Mouse (Mus musculus) thymus, adult 2 months (tissue): Measurements from ENCODE around the gene Olfr960. TPM values are rescaled to one million over a fixed set of nuclear protein-coding genes. Genes with fewer than 3 reads are reported as not detected.

ENCODE experiments used
- DNase-seq: peaks from one replicate; pipeline ENCODE4 v3.0.0; 2021
- H3K27ac ChIP-seq: fragments of 200-500 bp; 2 replicates; pipeline ENCODE4 v1.5.1; 2012; ENCODE audit warnings: low read length, control low read depth; ENCODE audit not compliant: control insufficient read depth, insufficient read depth
- H3K27me3 ChIP-seq: fragments of 200-500 bp; 2 replicates; pipeline ENCODE4 v1.6.1; 2012; ENCODE audit warnings: mild to moderate bottlenecking, low read length, moderate library complexity, mixed read lengths; ENCODE audit not compliant: control insufficient read depth, insufficient read depth
- H3K36me3 ChIP-seq: fragments of 200-500 bp; 2 replicates; pipeline ENCODE4 v1.6.1; 2012; ENCODE audit warnings: mild to moderate bottlenecking, low read length, moderate library complexity; ENCODE audit not compliant: control insufficient read depth, insufficient read depth
- H3K4me1 ChIP-seq: fragments of 200-500 bp; replicated peaks from 2 replicates; pipeline ENCODE4 v1.6.1; 2012; ENCODE audit warnings: low read length; ENCODE audit not compliant: control insufficient read depth, insufficient read depth
- H3K4me3 ChIP-seq: fragments of 200-500 bp; 2 replicates; pipeline ENCODE4 v1.5.1; 2012; ENCODE audit warnings: mild to moderate bottlenecking, low read length, control low read depth, moderate library complexity; ENCODE audit not compliant: control insufficient read depth, insufficient read depth
- CTCF ChIP-seq: fragments of 200-500 bp; IDR thresholded peaks from 2 replicates; pipeline ENCODE4 v1.5.1; 2012; ENCODE audit warnings: mild to moderate bottlenecking, control low read depth, low read length, moderate library complexity, borderline replicate concordance; ENCODE audit not compliant: control insufficient read depth, poor library complexity, insufficient read depth; ENCODE audit errors: extremely low read depth
- POLR2A ChIP-seq: fragments of 200-500 bp; IDR thresholded peaks from 2 replicates; pipeline ENCODE4 v1.6.1; 2012; ENCODE audit warnings: mild to moderate bottlenecking, low read length, control low read depth, moderate library complexity; ENCODE audit not compliant: control insufficient read depth, poor library complexity, insufficient read depth; ENCODE audit errors: extremely low read depth
- WGBS: fragments of 180-500 bp; shearing (Covaris S2); methylation state at CpG from one replicate; pipeline ENCODE4 v1.1.7; 2018; 5-methylcytosine and 5-hydroxymethylcytosine counted together
- polyA plus RNA-seq: library from polyadenylated mRNA; depleted of rRNA; stranded (reverse); fragments of >200 nt; gene quantifications from 2 replicates; pipeline ENCODE4 v1.2.3, GENCODE M21; 2012

Olfr960 gene
- polyA plus RNA-seq, 1 experiment = not detected

DNA sequence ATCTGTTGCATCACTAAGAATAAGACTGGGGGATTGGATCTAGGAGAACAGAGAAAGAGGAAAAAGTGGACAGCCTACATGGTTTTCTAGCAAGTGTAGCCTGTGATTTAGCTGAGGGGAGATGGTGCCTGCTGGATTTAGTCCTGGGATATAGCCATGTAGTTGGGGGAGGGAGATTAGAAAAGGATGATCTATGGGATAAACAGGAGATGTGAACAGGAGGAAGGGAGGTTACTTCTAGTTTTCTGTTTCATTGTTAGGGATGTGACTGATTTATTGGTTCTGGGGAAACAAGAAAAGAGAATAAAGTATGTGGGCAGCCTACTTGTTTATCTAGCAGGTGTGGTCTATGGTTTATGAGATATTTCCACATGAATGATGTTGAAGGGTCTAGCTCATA is 12.7 kb upstream of the Olfr960 start:
- H3K27ac ChIP-seq = no peak overlapping the region
- TF ChIP-seq CTCF = no peak
- no peak for TF ChIP-seq POLR2A
- no peak for DNase-seq
- H3K27me3 ChIP-seq = no peaks in the 10 kb centered on the region
- no peak overlapping the region for H3K4me3 ChIP-seq
- no peaks in the 10 kb centered on the region for H3K36me3 ChIP-seq
- no peaks in the 10 kb centered on the region for H3K4me1 ChIP-seq

DNA sequence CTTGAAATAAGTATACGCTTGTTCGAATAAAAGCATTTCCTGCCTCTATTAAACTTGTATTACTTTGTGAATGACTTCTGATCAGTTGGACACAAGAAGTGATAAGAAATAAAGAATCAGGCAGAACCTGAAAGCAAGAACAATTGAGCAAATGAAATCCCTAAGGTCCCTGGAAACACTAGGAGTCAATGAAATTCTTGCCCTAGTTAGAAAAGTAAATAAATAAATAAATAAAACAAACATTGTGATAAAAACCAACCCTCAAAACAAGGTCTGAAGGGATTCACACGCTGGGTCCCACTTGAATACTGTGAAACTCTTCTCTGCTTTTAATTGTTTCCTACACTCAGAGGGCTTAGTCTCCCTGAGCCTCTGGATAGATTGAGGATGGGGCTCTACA is 10.8 kb upstream of the Olfr960 start, which contains the start of gene Olfr148:
Gene Olfr148 (plus strand): TSS at position 301 of the 400 bp plus-strand sequence.
- H3K4me1 ChIP-seq = no peaks in the 10 kb centered on the region
- H3K36me3 ChIP-seq = no peaks in the 10 kb centered on the region
- H3K27ac ChIP-seq = no peak within 1 kb of the TSS
- no peak within 1 kb of the TSS for H3K4me3 ChIP-seq
- no peak for DNase-seq
- WGBS = 83% methylated on average over 3 of the region's 3 CpGs
- TF ChIP-seq POLR2A = no peak
- TF ChIP-seq CTCF = no peak
- no peaks in the 10 kb centered on the region for H3K27me3 ChIP-seq

DNA sequence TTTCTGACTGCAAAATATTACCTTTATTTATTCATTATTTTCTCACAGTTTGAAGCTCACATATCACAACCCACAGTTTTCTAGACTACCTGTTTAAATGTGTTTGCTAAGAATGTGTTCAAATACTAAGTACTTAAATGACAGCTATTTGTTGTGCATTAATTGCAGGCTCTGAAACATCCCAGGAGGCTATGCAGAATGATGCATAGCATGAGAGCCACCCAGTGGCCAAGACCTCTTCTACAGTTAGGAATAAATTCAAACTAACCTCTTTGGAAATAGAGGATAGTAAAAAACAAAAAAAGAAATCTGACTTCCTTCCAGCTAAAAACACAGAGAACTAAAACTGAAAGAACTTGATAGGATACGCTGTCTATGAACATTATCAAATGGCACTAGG is 9.2 kb upstream of the Olfr960 start:
- no peaks in the 10 kb centered on the region for H3K27me3 ChIP-seq
- DNase-seq = no peak
- H3K36me3 ChIP-seq = no peaks in the 10 kb centered on the region
- H3K27ac ChIP-seq = no peak overlapping the region
- 68% methylated on average over 1 of the region's 1 CpGs for WGBS
- TF ChIP-seq POLR2A (no peak), CTCF (no peak)
- no peaks in the 10 kb centered on the region for H3K4me1 ChIP-seq
- no peak overlapping the region for H3K4me3 ChIP-seq

DNA sequence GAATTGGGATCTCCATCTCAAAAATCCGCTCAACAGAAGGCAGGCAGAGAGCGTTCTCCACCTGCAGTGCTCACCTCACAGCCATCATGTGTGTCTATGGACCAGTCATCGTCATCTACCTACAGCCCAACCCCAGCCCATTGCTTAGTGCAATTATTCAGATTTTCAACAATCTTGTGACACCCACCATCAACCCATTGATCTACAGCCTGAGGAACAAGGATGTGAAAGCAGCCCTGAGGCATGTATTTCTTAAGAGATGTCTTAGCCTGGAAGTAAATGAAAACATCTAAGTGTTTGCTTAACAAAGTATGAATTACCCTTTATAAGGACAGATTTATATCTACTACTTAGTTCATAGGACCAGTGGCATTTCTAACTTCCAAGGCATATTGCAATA is 2.6 kb downstream of the Olfr960 start:
- H3K4me1 ChIP-seq = no peaks in the 10 kb centered on the region
- DNase-seq = no peak
- no peaks in the 10 kb centered on the region for H3K27me3 ChIP-seq
- no peak for TF ChIP-seq CTCF
- no peak for TF ChIP-seq POLR2A
- WGBS = 87% methylated on average over 3 of the region's 3 CpGs
- no peak overlapping the region for H3K4me3 ChIP-seq
- no peak overlapping the region for H3K27ac ChIP-seq
- H3K36me3 ChIP-seq = no peaks in the 10 kb centered on the region

DNA sequence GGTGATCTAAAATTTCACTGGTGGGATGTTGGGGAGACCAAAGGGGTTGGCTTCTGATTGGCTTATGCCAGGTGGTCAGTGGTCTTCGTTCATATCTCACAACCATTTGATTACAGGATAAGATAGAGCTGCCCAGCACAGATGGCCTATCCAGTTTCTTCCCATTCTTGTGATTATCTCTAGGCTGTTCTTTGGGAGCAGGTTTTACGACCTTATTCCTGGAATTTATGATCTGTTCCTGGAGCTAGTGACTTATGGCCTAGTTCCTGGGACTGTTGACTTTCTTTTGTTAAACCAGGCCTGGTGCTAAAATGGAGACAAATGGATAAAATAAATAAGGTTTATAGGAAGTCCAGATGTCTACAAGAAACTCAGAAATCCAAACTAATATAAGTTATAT is 3.5 kb downstream of the Olfr960 start:
- no peaks in the 10 kb centered on the region for H3K36me3 ChIP-seq
- H3K4me3 ChIP-seq = no peak overlapping the region
- 62% methylated on average over 2 of the region's 2 CpGs for WGBS
- no peaks in the 10 kb centered on the region for H3K4me1 ChIP-seq
- TF ChIP-seq POLR2A (no peak), CTCF (no peak)
- no peak overlapping the region for H3K27ac ChIP-seq
- no peaks in the 10 kb centered on the region for H3K27me3 ChIP-seq
- no peak for DNase-seq

DNA sequence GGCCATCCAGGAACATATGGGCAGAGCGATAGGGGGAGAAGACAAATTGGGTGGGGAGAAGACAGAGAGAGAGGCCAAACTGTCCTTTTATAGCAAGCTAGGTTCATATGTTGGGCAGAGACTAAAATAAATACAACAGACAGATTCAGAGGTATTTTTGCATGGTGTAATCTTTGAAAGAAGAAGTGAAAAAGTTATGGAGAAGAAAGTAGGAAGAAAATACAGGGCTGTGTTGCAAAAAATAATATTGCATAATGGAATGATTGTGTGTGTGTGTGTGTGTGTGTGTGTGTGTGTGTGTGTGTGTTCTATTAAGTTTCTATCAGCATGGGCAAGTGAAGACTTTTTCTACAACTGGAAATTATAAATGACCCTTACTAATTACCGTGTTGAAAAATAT is 7.9 kb downstream of the Olfr960 start:
- DNase-seq = no peak
- Histone ChIP-seq H3K27me3 (no peaks in the 10 kb centered on the region), H3K4me3 (no peak overlapping the region), H3K36me3 (no peaks in the 10 kb centered on the region), H3K4me1 (no peaks in the 10 kb centered on the region), H3K27ac (no peak overlapping the region)
- 95% methylated on average over 2 of the region's 2 CpGs for WGBS
- TF ChIP-seq POLR2A (no peak), CTCF (no peak)

DNA sequence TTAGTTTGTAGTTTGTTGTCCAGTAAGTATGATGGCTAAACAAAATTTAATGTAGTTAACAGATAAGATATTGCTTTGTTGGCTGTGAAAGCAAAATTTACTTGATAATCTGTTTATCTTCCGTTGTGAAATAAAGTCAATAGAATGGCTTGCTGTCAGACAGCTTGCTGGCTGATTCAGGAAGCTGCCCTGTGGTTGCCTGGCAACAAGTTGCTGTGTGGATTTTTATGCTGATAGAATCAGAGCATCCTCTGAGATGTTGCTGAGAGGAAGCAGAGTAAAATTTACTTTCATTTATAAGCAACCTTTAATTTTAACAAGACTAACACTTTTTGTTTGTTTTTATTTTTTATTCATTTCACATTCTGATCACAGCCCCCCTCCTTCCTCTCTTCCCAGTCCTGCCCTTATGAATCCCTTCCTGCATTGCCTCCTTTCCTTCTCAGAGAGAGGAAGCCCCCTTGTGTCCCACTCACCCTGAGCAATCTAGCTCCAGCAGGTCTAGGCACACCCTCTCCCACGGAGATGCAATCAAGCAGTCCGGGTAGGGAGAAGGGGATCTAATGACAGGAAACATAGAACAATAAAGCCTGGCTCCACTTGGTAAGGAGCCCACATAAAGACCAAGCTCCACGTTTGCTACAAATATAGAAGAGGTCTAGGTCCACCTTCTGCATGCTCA is 12.9 kb downstream of the Olfr960 start:
- Histone ChIP-seq H3K4me3 (no peak overlapping the region), H3K4me1 (no peaks in the 10 kb centered on the region), H3K27ac (no peak overlapping the region), H3K27me3 (no peaks in the 10 kb centered on the region), H3K36me3 (no peaks in the 10 kb centered on the region)
- no peak for DNase-seq
- WGBS = 7% methylated on average over 4 of the region's 4 CpGs
- no peak for TF ChIP-seq POLR2A
